Mouse (Mus musculus) spleen, embryonic (tissue): ENCODE measurements at regions not wholly inside any gene's neighbourhood (a gene's known extent, or its start where the extent isn't known, plus 50 kb on each side); places are given as distances from the start of the nearest gene placed in this dataset.
"Not testable (repeated sequence)": the region's sequence is repeated elsewhere in the genome, so short reads cannot be mapped to it uniquely, and the experiment has no call there.

Experiments used
- CTCF ChIA-PET: fragments of 350-600 bp; sonication (Branson Sonifier 250); formaldehyde crosslinking; loops from one replicate; lab custom pipeline; 2022; lab: Charles Lee

DNA sequence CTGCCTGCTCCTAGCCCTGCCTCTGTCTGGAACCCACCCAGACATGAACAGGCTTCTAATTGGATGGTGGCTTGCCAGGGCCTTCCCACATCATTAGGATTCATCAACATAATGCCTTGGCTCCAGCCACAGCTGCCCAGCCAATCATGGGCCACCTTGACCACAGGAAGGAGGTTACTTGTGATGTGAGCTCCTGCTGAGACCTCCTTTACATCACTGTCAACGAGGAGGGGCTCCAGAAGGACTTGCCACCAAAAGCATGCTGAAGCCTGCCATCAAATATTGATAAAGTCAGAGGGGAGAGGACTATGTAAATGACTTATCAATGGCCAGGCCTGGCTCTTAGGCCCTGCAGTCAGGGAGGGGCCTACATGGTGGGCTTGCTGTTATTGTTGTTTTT lies 175.6 kb downstream of the Map1s start:
- CTCF ChIA-PET, result not testable (repeated sequence)

DNA sequence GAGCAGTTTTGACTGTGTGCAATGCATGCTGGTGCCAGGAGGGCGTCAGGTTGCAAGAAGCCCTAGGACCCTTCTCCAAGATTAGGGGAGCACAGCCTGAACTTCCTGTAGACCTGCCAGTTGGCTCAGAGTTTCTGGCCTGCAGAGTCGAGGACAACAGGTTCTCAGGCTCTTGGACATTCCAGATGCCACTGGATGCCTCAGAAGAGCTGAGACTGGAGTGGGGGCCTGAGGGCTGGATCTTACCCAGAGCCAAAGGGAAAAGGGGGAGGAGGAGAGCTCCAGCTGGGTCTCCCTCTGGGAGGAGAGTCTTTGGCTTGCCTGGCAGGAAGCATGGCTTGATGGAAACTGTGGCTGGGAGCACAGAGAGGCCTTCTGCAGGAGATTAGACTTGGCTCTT lies 145.4 kb upstream of the Myo9b start:
- CTCF ChIA-PET, result not testable (repeated sequence)

- CTCF ChIA-PET, result interaction anchor here (0.5 kb wide), 1 partner anchor 726 kb away, joined by 3 read pairs; no protein-coding TSS in a partner anchor
Observed at GRCm38 (mm10) chr8:71130411-71131261, 141.9 kb upstream of the Myo9b start.

DNA sequence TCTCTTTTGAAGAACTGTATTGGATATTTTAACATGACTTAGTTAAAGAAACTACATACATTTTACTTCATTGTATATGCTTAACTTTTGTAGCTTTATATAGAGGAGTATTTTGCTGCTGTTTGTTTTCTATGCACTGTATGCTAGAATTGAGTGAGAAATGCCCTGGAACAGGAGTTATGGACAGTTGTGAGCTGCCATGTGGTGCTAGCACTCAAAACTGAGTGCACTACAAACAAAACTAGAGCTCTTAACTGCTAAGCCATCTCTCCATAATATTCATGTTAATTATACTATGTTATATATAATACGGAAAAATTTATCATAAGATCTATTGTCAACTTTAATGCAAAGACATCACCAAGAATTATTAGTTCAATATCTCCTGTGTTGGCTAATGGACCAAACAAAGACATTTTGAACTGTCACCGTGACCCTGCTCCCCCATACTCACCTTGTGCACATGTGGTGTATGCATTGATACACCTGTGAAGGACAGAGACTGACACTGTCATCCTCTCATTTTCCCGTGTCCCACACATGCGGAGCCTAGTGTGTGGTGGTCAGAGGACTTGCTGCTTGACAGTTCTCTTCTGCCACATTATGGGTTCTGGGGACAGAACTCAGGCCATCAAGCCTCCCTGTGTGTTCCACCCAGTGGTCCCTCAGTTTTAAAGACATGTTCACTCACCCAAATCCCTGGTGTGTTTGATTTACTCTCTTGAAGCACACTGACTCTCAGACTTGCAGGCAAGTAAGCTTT lies 141.0 kb upstream of the Myo9b start:
- CTCF ChIA-PET, result interaction anchor here (0.5 kb wide), 1 partner anchor 725 kb away, joined by 3 read pairs; no protein-coding TSS in a partner anchor

DNA sequence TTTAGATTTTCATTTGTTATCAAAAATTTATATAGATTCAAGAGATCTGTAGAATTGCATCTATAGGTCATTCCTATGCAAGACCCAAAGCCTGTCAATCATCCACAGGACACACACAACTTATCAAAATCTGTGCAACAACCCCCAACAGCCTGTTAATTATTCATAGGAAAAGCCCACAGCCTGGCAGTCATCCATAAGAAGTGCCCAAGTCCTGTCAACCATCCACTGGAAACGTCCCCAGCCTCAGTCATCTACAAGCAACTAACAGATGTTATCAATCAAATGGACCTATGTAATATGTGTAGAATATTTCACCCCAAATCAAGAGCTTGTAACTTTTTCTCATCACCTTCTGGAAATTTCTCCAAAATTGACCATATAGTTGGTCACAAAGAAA lies 139.6 kb upstream of the Myo9b start:
- CTCF ChIA-PET, result not testable (repeated sequence)

GRCm38 (mm10) chr8:71137131-71137530 lies 135.4 kb upstream of the Myo9b start:
- CTCF ChIA-PET, result not testable (repeated sequence)

DNA sequence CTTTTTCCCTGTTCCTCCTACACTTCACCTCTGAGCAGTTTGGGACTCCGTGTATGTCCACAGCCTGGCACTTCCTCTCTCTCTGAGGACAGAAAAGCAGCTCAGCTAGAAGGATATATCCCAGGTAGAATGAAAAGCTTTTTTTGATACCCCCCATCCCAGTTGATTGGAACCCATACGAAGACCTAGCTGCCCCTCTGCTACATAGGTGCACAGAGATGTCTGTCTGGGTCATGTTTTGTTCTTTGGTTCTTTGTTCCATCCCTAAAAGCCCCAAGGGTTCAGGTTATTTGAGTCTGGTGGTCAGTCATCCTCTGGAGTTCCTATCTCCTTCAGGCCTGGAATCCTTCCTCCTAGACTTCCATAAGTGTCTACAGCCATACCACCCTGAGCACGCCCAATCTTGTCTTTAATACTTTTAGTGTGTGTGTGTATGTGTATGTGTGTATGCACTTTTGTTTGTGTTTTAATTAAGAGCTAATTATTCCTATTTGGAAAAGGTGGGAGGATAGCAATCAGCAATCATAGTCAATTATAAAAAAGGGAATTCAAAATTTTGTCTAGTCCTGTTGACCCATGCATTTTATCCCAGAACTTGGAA lies 130.0 kb upstream of the Myo9b start:
- CTCF ChIA-PET, result not testable (repeated sequence)

GRCm38 (mm10) chr8:71171478-71172210 lies 100.9 kb upstream of the Myo9b start:
- CTCF ChIA-PET, result not testable (repeated sequence)

DNA sequence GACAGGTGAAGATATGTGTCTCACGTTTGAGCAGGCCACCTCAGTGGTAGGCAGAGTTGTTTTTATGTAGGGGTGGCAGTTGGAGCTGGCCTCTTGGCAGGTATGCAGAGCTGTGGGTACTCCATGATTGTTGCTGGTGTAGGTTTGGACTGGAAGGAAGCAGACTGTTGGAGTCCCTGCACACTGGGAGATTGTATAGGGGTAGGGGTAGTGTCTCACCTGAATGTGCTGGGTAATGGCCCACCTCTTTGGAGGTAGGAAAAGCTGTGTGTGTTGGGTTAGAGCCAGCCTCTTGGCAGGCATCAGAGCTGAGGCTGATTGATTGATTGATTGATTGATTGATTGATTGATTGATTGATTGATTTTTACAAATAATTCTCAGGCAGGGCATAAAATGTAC lies 79.6 kb upstream of the Myo9b start:
- CTCF ChIA-PET, result not testable (repeated sequence)

DNA sequence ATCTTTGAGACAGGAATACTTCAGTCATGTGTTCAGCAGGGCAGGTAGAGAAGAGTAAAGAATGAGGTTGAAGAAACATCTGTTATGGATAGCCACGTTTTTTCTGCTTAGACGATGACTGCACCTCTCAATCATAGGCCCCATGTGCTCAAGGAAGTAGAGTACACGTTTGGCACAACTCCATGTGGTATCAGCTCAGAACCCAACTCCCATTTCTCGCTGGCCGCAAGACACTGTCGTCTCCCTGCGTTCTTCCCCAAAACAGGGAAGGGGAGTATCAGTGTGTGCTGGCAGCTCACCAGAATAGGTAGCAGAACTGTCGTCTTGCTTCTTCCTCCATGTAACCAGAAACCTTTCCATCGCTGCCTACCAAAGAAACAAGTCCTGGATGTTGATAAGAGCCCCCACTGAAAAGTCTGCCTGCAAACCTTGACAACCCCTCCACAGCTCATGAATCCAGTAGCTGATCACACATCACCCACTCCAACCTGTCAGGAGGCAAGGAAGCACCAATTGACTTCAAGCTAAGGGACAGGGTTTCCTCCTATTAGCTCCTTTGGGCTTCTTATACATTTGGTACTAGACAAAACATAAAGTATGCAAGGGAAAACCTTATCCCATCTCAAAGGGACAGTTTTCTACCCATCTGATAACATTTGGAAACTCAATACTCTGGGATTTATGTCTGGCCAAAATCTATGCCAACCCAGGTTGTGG lies 77.3 kb upstream of the Myo9b start:
- CTCF ChIA-PET, result not testable (repeated sequence)
